Mouse (Mus musculus) hindbrain, embryonic 14.5 days (tissue): Measurements from ENCODE around the gene N4bp2l2. TPM values are rescaled to one million over a fixed set of nuclear protein-coding genes. Genes with fewer than 3 reads are reported as not detected.

Experiments used
- ATAC-seq: fragments of 200-750 bp; cut with Nextera tagmentation; 2 replicates; pipeline ENCODE4 v1.8.0; 2017; ENCODE audit warnings: moderate number of reproducible peaks, mild to moderate bottlenecking, moderate TSS enrichment, moderate library complexity; ENCODE audit not compliant: low FRiP score
- DNase-seq: peaks from one replicate; pipeline ENCODE4 v3.0.0-alpha.2; 2015; ENCODE audit warnings: low spot score
- H3K27ac ChIP-seq: fragments of 300-500 bp; sonication (generic); 2 replicates; pipeline ENCODE4 v1.5.1; 2014; ENCODE audit warnings: mild to moderate bottlenecking, moderate library complexity
- H3K27me3 ChIP-seq: fragments of 300-500 bp; sonication (generic); 2 replicates; pipeline ENCODE4 v1.6.1; 2014; ENCODE audit warnings: mild to moderate bottlenecking, low read length, mixed read lengths; ENCODE audit not compliant: control insufficient read depth, insufficient read depth
- H3K36me3 ChIP-seq: fragments of 300-500 bp; sonication (generic); replicated peaks from 2 replicates; pipeline ENCODE4 v1.6.1; 2014; ENCODE audit not compliant: control insufficient read depth, insufficient read depth
- H3K4me1 ChIP-seq: fragments of 300-500 bp; sonication (generic); replicated peaks from 2 replicates; pipeline ENCODE4 v1.6.1; 2014; ENCODE audit warnings: antibody characterized with exemption, low read length, mixed read lengths; ENCODE audit not compliant: control insufficient read depth, insufficient read depth
- H3K4me2 ChIP-seq: fragments of 300-500 bp; sonication (generic); replicated peaks from 2 replicates; pipeline ENCODE4 v1.6.1; 2014; ENCODE audit warnings: mild to moderate bottlenecking, moderate library complexity
- H3K4me3 ChIP-seq: fragments of 300-500 bp; sonication (generic); replicated peaks from 2 replicates; pipeline ENCODE4 v1.5.1; 2014; ENCODE audit warnings: mild to moderate bottlenecking, low read length
- H3K9ac ChIP-seq: fragments of 300-500 bp; sonication (generic); 2 replicates; pipeline ENCODE4 v1.6.1; 2014
- H3K9me3 ChIP-seq: fragments of 300-500 bp; sonication (generic); 2 replicates; pipeline ENCODE4 v1.6.1; 2016; ENCODE audit warnings: low read length; ENCODE audit not compliant: control insufficient read depth
- WGBS: fragments of 180-500 bp; shearing (Covaris S2); extraction: QIAGEN DNeasy Blood & Tissue Kit; methylation state at CpG from one replicate; pipeline ENCODE4 v1.1.7; 2014; 5-methylcytosine and 5-hydroxymethylcytosine counted together
- polyA plus RNA-seq: library from polyadenylated mRNA; unstranded; fragments of >200 nt; fragmentation: Nextera tagmentation; extraction: Ambion mirVana; gene quantifications from 2 replicates; pipeline ENCODE4 v1.2.1, GENCODE M21; 2014

The N4bp2l2 gene
- polyA plus RNA-seq, 1 experiment from 2014 or later, result 32.3 TPM

GRCm38 (mm10) chr5:150606131-150606530 is 59.9 kb downstream of the N4bp2l2 start:
- ATAC-seq (no peak), DNase-seq (no peak)
- Histone ChIP-seq H3K4me1 (no peaks in the 10 kb centered on the region), H3K9ac (no peak overlapping the region), H3K9me3 (no peaks in the 10 kb centered on the region), H3K4me3 (no peak overlapping the region), H3K27me3 (no peaks in the 10 kb centered on the region), H3K36me3 (peaks cover 27% of the 10 kb centered on the region), H3K27ac (no peak overlapping the region), H3K4me2 (no peak overlapping the region)
- WGBS, result 97% methylated on average over 6 of the region's 6 CpGs

DNA sequence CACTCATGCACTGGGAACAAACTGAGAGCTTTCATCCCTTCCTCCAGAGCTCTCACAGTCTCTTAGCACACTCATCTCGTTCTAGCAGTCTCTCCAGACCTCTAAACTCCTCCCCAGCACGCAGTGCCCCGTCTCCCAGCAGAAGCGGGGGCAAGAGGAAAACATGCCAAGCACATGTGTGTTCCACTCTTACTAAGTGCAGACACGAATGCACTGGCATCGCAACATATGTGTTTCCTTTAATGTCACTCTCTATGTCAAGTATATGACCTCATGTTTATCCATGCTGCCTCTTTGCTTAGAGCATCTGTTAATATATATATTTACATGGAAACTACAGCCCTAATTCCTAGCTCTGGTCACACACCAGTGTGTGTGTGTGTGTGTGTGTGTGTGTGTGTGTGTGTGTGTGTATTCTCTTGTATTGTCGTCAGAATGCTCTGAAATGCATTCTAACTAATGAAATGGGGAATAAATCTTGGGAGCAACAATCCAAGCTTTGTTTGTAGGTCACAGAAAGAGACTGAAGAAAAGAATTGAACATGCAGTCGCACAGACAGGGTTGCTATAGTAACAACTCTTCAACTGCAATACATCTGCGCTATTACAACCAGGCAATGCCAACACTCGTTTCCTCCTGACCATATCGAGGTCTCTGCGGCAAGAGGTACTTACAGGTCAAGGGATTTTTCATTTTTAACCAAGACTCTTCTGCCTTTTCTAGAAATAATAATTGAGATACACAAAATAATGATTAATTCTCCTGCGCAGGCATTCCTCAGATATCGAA is 64.3 kb downstream of the N4bp2l2 start:
- Histone ChIP-seq H3K4me1 (no peaks in the 10 kb centered on the region), H3K9me3 (no peaks in the 10 kb centered on the region), H3K27me3 (peaks cover 3% of the 10 kb centered on the region; the same call in 1 of the 2 replicates), H3K9ac (no peak overlapping the region), H3K36me3 (peaks cover 11% of the 10 kb centered on the region; the same call in 1 of the 2 replicates), H3K4me3 (no peak overlapping the region), H3K27ac (peak overlapping the region; percentile 41; the same call in 1 of the 2 replicates), H3K4me2 (no peak overlapping the region)
- 56% methylated on average over 14 of the region's 14 CpGs for WGBS
- DNase-seq (no peak), ATAC-seq (peak; percentile 62)

DNA sequence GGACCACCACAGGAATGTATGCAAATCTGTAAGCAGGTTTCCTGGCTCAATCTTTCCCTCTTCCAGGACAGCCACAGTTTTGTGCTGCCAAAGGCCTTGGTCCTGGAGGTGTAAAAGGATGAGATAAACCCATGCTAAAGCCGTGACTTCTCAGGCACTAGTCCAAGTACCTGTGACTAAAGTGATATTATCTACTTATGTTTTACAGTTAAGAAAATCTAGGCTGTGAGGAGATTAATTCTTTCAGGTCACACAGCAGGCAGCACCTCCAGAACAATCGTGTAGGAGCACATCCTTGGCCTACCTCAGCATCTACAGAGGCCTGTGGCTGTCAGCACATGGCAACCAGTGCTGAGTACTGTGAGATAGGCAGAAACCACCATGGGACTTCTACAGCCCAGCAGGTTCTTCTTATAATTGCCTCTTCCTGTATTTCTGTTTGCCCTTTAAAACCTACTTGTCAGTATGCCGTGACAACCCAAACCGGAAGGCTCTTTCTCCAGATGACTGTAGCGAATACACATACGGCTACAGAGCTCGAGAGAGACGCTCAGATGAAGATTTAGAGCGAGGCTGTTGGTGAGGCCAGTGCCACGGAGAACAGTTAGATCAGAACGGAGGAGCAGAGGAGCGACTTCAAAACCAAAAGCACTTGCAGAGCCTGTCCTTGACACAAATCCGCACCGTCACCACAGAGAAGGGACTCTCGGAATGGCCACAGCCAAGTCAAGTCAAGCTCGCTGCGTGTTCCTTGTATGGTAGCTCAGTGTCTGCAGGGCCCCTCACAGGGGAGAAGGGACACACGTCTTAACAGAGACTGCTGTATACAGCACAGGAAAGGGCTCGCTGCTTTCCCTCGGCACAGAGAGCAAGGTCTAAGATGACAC is 65.2 kb downstream of the N4bp2l2 start:
- Histone ChIP-seq H3K4me3 (no peak overlapping the region), H3K36me3 (peaks cover 4% of the 10 kb centered on the region; the same call in 1 of the 2 replicates), H3K9me3 (no peaks in the 10 kb centered on the region), H3K4me1 (no peaks in the 10 kb centered on the region), H3K9ac (no peak overlapping the region), H3K27ac (peak overlapping the region; percentile 41; the same call in 1 of the 2 replicates), H3K27me3 (peaks cover 10% of the 10 kb centered on the region), H3K4me2 (no peak overlapping the region)
- DNase-seq (no peak), ATAC-seq (0 out of 2 replicates have a peak, but pooled peaks have one; percentile 27)
- 80% methylated on average over 20 of the region's 20 CpGs for WGBS

GRCm38 (mm10) chr5:150599301-150600294 is 66.4 kb downstream of the N4bp2l2 start:
- H3K36me3 ChIP-seq, result no peaks in the 10 kb centered on the region
- 63% methylated on average over 13 of the region's 13 CpGs for WGBS
- H3K9ac ChIP-seq, result no peak overlapping the region
- H3K4me1 ChIP-seq, result peaks cover 4% of the 10 kb centered on the region
- no peaks in the 10 kb centered on the region for H3K9me3 ChIP-seq
- H3K27ac ChIP-seq, result no peak overlapping the region
- H3K4me3 ChIP-seq, result no peak overlapping the region
- H3K27me3 ChIP-seq, result peaks cover 10% of the 10 kb centered on the region
- DNase-seq (no peak), ATAC-seq (no peak)
- H3K4me2 ChIP-seq, result no peak overlapping the region

DNA sequence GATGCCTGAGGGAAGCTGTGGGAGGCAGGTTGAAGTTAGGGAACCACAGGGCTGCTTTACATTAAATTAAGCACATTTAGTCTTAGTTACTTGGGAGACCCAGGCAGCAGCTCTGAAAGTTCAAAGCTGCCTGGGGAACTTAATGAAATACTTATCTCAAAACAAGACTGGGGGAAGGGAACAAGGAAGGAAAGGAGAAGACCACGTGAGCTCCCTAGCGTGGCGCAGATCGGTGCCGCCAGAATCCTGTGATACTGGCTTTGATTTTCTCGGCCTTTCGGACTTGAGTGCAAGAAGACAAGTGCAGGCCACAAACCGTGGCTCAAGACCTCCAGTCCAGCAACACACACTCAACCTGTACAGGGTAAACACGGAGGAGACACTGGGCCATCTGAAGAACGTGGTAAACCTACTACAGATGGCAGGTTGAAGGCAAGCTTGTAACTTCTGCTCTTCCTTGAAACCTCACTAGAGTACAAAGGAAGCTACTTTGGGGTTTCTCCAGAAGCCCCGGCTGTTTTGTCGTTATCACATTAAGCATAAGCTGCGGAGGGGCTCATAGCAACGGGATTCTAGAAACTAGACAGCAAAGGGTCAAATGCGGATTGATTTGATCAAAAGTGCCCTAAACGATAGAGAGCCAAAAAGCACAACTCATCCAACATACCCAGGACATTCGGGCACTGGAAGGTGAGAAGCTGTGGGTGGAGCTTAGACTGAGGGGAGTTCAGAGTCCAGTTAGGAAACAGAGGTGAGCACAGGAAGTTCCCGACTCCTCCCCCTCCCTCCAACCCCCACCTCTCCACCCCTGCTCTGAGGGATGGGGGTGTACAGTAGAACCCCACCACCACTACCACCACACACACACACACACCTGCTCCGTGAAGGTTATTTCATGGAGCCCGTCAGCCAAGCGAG is 67.5 kb downstream of the N4bp2l2 start:
- Histone ChIP-seq H3K27me3 (peaks cover 10% of the 10 kb centered on the region), H3K36me3 (no peaks in the 10 kb centered on the region), H3K27ac (no peak overlapping the region), H3K4me2 (no peak overlapping the region), H3K4me3 (no peak overlapping the region), H3K9ac (no peak overlapping the region), H3K9me3 (no peaks in the 10 kb centered on the region), H3K4me1 (peaks cover 4% of the 10 kb centered on the region)
- DNase-seq (no peak), ATAC-seq (no peak)
- 66% methylated on average over 21 of the region's 21 CpGs for WGBS

- H3K9me3 ChIP-seq, result no peaks in the 10 kb centered on the region
- no peak within 1 kb of the TSS for H3K27ac ChIP-seq
- H3K4me3 ChIP-seq, result no peak within 1 kb of the TSS
- no peaks in the 10 kb centered on the region for H3K36me3 ChIP-seq
- DNase-seq, result no peak
- H3K9ac ChIP-seq, result no peak within 1 kb of the TSS
- no peak for ATAC-seq
- H3K27me3 ChIP-seq, result peaks cover 21% of the 10 kb centered on the region
- H3K4me2 ChIP-seq, result no peak within 1 kb of the TSS
- WGBS, result 93% methylated on average over 7 of the region's 7 CpGs
- H3K4me1 ChIP-seq, result peaks cover 12% of the 10 kb centered on the region
These were observed 68.9 kb downstream of the N4bp2l2 start, which contains the start of gene N4bp2l1 for GRCm38 (mm10) chr5:150597088-150597487. Gene N4bp2l1, minus strand, starts transcription at chr5:150597188.

GRCm38 (mm10) chr5:150595366-150596016 is 70.5 kb downstream of the N4bp2l2 start:
- no peak for DNase-seq

More at GRCm38 (mm10) chr5:150595366-150596016, 70.5 kb downstream of the N4bp2l2 start:
- H3K9ac ChIP-seq, result no peak overlapping the region
- peaks cover 23% of the 10 kb centered on the region for H3K27me3 ChIP-seq
- 56% methylated on average over 11 of the region's 11 CpGs for WGBS
- H3K9me3 ChIP-seq, result no peaks in the 10 kb centered on the region
- no peak overlapping the region for H3K27ac ChIP-seq
- no peaks in the 10 kb centered on the region; the same call in 1 of the 2 replicates for H3K36me3 ChIP-seq
- peaks cover 12% of the 10 kb centered on the region for H3K4me1 ChIP-seq
- no peak overlapping the region for H3K4me2 ChIP-seq
- 0 out of 2 replicates have a peak overlapping the region, but pooled peaks have one; percentile 88 for H3K4me3 ChIP-seq
- no peak for ATAC-seq
